Mouse (Mus musculus): Measurements from ENCODE around the gene Arid1b. TPM values are rescaled to one million over a fixed set of nuclear protein-coding genes. Genes with fewer than 3 reads are reported as not detected.

Gene Arid1b
- total and polyA plus RNA-seq, 2 experiments: 9.7 to 11.7 TPM

GRCm38 (mm10) chr17:5116990-5117389 lies 122.9 kb downstream of the Arid1b start:
- DNase-seq (ENCODE audit: extremely low read depth, low read depth, low spot score): peak; percentile 45
- peaks cover 47% of the 10 kb centered on the region for H3K79me2 ChIP-seq (ENCODE audit: control insufficient read depth, insufficient read depth, low read length)
- 63% methylated on average over 2 of the region's 2 CpGs for WGBS
- no peaks in the 10 kb centered on the region; the same call in 1 of the 2 replicates for H3K4me1 ChIP-seq (ENCODE audit: control insufficient read depth, insufficient read depth, low read length)
- H3K36me3 ChIP-seq (ENCODE audit: control insufficient read depth, insufficient read depth, low read length): 0 out of 2 replicates have a peak, but pooled peaks cover 2% of the 10 kb centered on the region
- H3K27ac ChIP-seq (replicated peaks; ENCODE audit: insufficient read depth, low read depth, low read length): no peak overlapping the region
- no peaks in the 10 kb centered on the region for H3K27me3 ChIP-seq (ENCODE audit: control insufficient read depth, insufficient read depth, low read length)
- no peak overlapping the region for H3K9ac ChIP-seq (ENCODE audit: low read depth, low read length)
- no peak overlapping the region for H3K4me3 ChIP-seq (ENCODE audit: insufficient read depth, low read depth, low read length)
- TF ChIP-seq CTCF (IDR thresholded peaks at IDR 0.05; ENCODE audit: low read depth, low read length) (no peak), POLR2A (IDR thresholded peaks at IDR 0.05; ENCODE audit: extremely low read depth, insufficient read depth, low read length) (no peak)

- Histone ChIP-seq H3K9ac (ENCODE audit: low read depth, low read length) (no peak overlapping the region), H3K4me1 (ENCODE audit: control insufficient read depth, insufficient read depth, low read length) (no peaks in the 10 kb centered on the region; the same call in 1 of the 2 replicates), H3K27me3 (ENCODE audit: control insufficient read depth, insufficient read depth, low read length) (no peaks in the 10 kb centered on the region), H3K4me3 (ENCODE audit: insufficient read depth, low read depth, low read length) (no peak overlapping the region), H3K36me3 (ENCODE audit: control insufficient read depth, insufficient read depth, low read length) (0 out of 2 replicates have a peak, but pooled peaks cover 2% of the 10 kb centered on the region), H3K79me2 (ENCODE audit: control insufficient read depth, insufficient read depth, low read length) (peaks cover 46% of the 10 kb centered on the region), H3K27ac (replicated peaks; ENCODE audit: insufficient read depth, low read depth, low read length) (no peak overlapping the region)
- TF ChIP-seq CTCF (IDR thresholded peaks at IDR 0.05; ENCODE audit: low read depth, low read length): no peak
- no peak for TF ChIP-seq POLR2A (IDR thresholded peaks at IDR 0.05; ENCODE audit: extremely low read depth, insufficient read depth, low read length)
- DNase-seq (ENCODE audit: extremely low read depth, low read depth, low spot score): no peak
- 93% methylated on average over 4 of the region's 4 CpGs for WGBS
These were observed 124.0 kb downstream of the Arid1b start for GRCm38 (mm10) chr17:5118171-5118570.

DNA sequence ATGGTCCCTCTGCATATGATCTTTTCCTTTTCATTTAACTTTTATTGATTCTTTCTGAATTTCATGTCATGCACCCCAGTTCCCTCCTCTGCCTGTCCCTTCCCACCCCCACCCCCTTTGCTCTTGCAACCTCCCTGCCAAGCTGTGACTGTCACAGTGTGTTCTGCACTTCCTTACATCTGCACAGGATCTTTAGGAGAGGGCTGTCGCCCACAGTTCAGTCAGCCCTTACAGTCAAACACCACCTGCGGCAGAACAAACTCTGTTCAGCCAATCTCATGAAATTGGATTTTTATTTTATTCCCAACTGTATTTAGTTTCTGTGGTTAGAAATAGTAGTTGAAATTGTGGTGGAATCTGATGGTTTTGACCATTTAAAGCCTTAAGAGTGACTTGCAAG lies 130.5 kb downstream of the Arid1b start:
- no peak for DNase-seq (ENCODE audit: extremely low read depth, low read depth, low spot score)
- TF ChIP-seq POLR2A (IDR thresholded peaks at IDR 0.05; ENCODE audit: extremely low read depth, insufficient read depth, low read length): no peak
- TF ChIP-seq CTCF (IDR thresholded peaks at IDR 0.05; ENCODE audit: low read depth, low read length): no peak
- peaks cover 10% of the 10 kb centered on the region; the same call in 1 of the 2 replicates for H3K4me1 ChIP-seq (ENCODE audit: control insufficient read depth, insufficient read depth, low read length)
- H3K27ac ChIP-seq (replicated peaks; ENCODE audit: insufficient read depth, low read depth, low read length): no peak overlapping the region
- peaks cover 41% of the 10 kb centered on the region for H3K79me2 ChIP-seq (ENCODE audit: control insufficient read depth, insufficient read depth, low read length)
- 69% methylated on average over 2 of the region's 2 CpGs for WGBS
- no peak overlapping the region for H3K4me3 ChIP-seq (ENCODE audit: insufficient read depth, low read depth, low read length)
- H3K36me3 ChIP-seq (ENCODE audit: control insufficient read depth, insufficient read depth, low read length): no peaks in the 10 kb centered on the region; the same call in 1 of the 2 replicates
- no peaks in the 10 kb centered on the region for H3K27me3 ChIP-seq (ENCODE audit: control insufficient read depth, insufficient read depth, low read length)
- H3K9ac ChIP-seq (ENCODE audit: low read depth, low read length): no peak overlapping the region

GRCm38 (mm10) chr17:5125084-5125855 lies 131.1 kb downstream of the Arid1b start:
- no peaks in the 10 kb centered on the region for H3K27me3 ChIP-seq (ENCODE audit: control insufficient read depth, insufficient read depth, low read length)

GRCm38 (mm10) chr17:5125856-5126806 lies 132.0 kb downstream of the Arid1b start:
- H3K4me3 ChIP-seq (ENCODE audit: insufficient read depth, low read depth, low read length): no peak overlapping the region
- peaks cover 27% of the 10 kb centered on the region for H3K79me2 ChIP-seq (ENCODE audit: control insufficient read depth, insufficient read depth, low read length)
- H3K9ac ChIP-seq (ENCODE audit: low read depth, low read length): no peak overlapping the region
- no peak for TF ChIP-seq POLR2A (IDR thresholded peaks at IDR 0.05; ENCODE audit: extremely low read depth, insufficient read depth, low read length)
- no peak for TF ChIP-seq CTCF (IDR thresholded peaks at IDR 0.05; ENCODE audit: low read depth, low read length)
- peaks cover 10% of the 10 kb centered on the region; the same call in 1 of the 2 replicates for H3K4me1 ChIP-seq (ENCODE audit: control insufficient read depth, insufficient read depth, low read length)
- H3K36me3 ChIP-seq (ENCODE audit: control insufficient read depth, insufficient read depth, low read length): no peaks in the 10 kb centered on the region; the same call in 1 of the 2 replicates
- no peaks in the 10 kb centered on the region for H3K27me3 ChIP-seq (ENCODE audit: control insufficient read depth, insufficient read depth, low read length)
- peak; percentile 51 for DNase-seq (ENCODE audit: extremely low read depth, low read depth, low spot score)
- WGBS: 56% methylated on average over 5 of the region's 5 CpGs
- no peak overlapping the region for H3K27ac ChIP-seq (replicated peaks; ENCODE audit: insufficient read depth, low read depth, low read length)

More at GRCm38 (mm10) chr17:5125084-5125855, 131.1 kb downstream of the Arid1b start:
- H3K27ac ChIP-seq (replicated peaks; ENCODE audit: insufficient read depth, low read depth, low read length): no peak overlapping the region
- no peak overlapping the region for H3K9ac ChIP-seq (ENCODE audit: low read depth, low read length)
- H3K36me3 ChIP-seq (ENCODE audit: control insufficient read depth, insufficient read depth, low read length): no peaks in the 10 kb centered on the region; the same call in 1 of the 2 replicates
- H3K79me2 ChIP-seq (ENCODE audit: control insufficient read depth, insufficient read depth, low read length): peaks cover 36% of the 10 kb centered on the region
- WGBS: 57% methylated on average over 5 of the region's 5 CpGs
- peak; percentile 42 for DNase-seq (ENCODE audit: extremely low read depth, low read depth, low spot score)
- H3K4me1 ChIP-seq (ENCODE audit: control insufficient read depth, insufficient read depth, low read length): peaks cover 10% of the 10 kb centered on the region; the same call in 1 of the 2 replicates
- no peak overlapping the region for H3K4me3 ChIP-seq (ENCODE audit: insufficient read depth, low read depth, low read length)
- TF ChIP-seq POLR2A (IDR thresholded peaks at IDR 0.05; ENCODE audit: extremely low read depth, insufficient read depth, low read length): no peak
- no peak for TF ChIP-seq CTCF (IDR thresholded peaks at IDR 0.05; ENCODE audit: low read depth, low read length)
